Mouse (Mus musculus) neural tube, embryonic 15.5 days (tissue): ENCODE measurements around the gene Usp43. TPM values are rescaled to one million over a fixed set of nuclear protein-coding genes. Genes with fewer than 3 reads are reported as not detected.

ENCODE experiments used
- polyA plus RNA-seq: library from polyadenylated mRNA; unstranded; fragments of >200 nt; fragmentation: Nextera tagmentation; extraction: Ambion mirVana; gene quantifications from 2 replicates; pipeline ENCODE4 v1.2.1, GENCODE M21; 2015

The Usp43 gene
- polyA plus RNA-seq, 1 experiment from 2014 or later: 0.69 TPM

Other genes starting within 250 kb of the Usp43 start
- gene Rcvrn, start 226.8 kb downstream of the Usp43 start, polyA plus RNA-seq: not detected in 2 replicates
- gene Glp2r, start 151.0 kb downstream of the Usp43 start, polyA plus RNA-seq: 0.13 TPM in 1 of 2 replicates, not detected in the other
- 0.20 TPM in 1 of 2 replicates, not detected in the other for gene Gsg1l2, start 147.5 kb downstream of the Usp43 start, polyA plus RNA-seq
- 0.68 and 1.3 TPM in 2 replicates for gene Dhrs7c, start 124.0 kb downstream of the Usp43 start, polyA plus RNA-seq
- 2.8 and 4.1 TPM in 2 replicates for gene Cfap52, start 43.5 kb upstream of the Usp43 start, polyA plus RNA-seq
- 62.0 and 64.6 TPM in 2 replicates for gene Stx8, start 44.0 kb upstream of the Usp43 start, polyA plus RNA-seq